Mouse (Mus musculus) retina, adult 2 months (tissue): ENCODE results near the gene Phldb3.

Experiments
- DNase-seq: peaks from one replicate; pipeline ENCODE4 v3.0.0-alpha.2; 2012; ENCODE audit warnings: low read depth, low spot score

The Phldb3 gene

GRCm38 (mm10) chr7:24610144-24610878, at the start of gene Phldb3:
Phldb3 (plus strand) TSS chr7:24610763.
- no peak for DNase-seq

- no peak for DNase-seq
These were observed 49.1 kb upstream of the Phldb3 start for GRCm38 (mm10) chr7:24561450-24561849.

- no peak for DNase-seq
These were observed 47.2 kb upstream of the Phldb3 start for GRCm38 (mm10) chr7:24563191-24563836.

GRCm38 (mm10) chr7:24563837-24564206, 46.7 kb upstream of the Phldb3 start:
- DNase-seq = no peak

- DNase-seq = no peak
These were observed 45.8 kb upstream of the Phldb3 start for GRCm38 (mm10) chr7:24564607-24565265.

GRCm38 (mm10) chr7:24565627-24566026, 44.9 kb upstream of the Phldb3 start:
- no peak for DNase-seq

GRCm38 (mm10) chr7:24566206-24566605, 44.4 kb upstream of the Phldb3 start:
- DNase-seq = no peak

GRCm38 (mm10) chr7:24568512-24568911, 42.1 kb upstream of the Phldb3 start:
- no peak for DNase-seq

- no peak for DNase-seq
These were observed 39.5 kb upstream of the Phldb3 start for GRCm38 (mm10) chr7:24571071-24571470.

GRCm38 (mm10) chr7:24572455-24572854, 38.1 kb upstream of the Phldb3 start:
- no peak for DNase-seq

- no peak for DNase-seq
These were observed 36.3 kb upstream of the Phldb3 start for GRCm38 (mm10) chr7:24574224-24574796.

- no peak for DNase-seq
These were observed 32.8 kb upstream of the Phldb3 start for GRCm38 (mm10) chr7:24577811-24578210.

- DNase-seq = no peak
These were observed 25.7 kb upstream of the Phldb3 start for GRCm38 (mm10) chr7:24584876-24585275.

- DNase-seq = no peak
These were observed 24.6 kb upstream of the Phldb3 start for GRCm38 (mm10) chr7:24585995-24586394.

GRCm38 (mm10) chr7:24586828-24587227, 23.7 kb upstream of the Phldb3 start:
- DNase-seq = no peak

GRCm38 (mm10) chr7:24587330-24588105, 23.0 kb upstream of the Phldb3 start, which contains the start of the genes Ethe1 and Zfp575:
Ethe1 (plus strand) TSS chr7:24587543.
Zfp575 (minus strand) TSS chr7:24587641.
- DNase-seq = no peak

- no peak for DNase-seq
These were observed 22.2 kb upstream of the Phldb3 start for GRCm38 (mm10) chr7:24588336-24588735.

GRCm38 (mm10) chr7:24591735-24592134, 18.8 kb upstream of the Phldb3 start:
- no peak for DNase-seq

GRCm38 (mm10) chr7:24592163-24592562, 18.4 kb upstream of the Phldb3 start:
- no peak for DNase-seq

GRCm38 (mm10) chr7:24592781-24593180, 17.8 kb upstream of the Phldb3 start:
- no peak for DNase-seq

- peak; percentile 49 for DNase-seq
These were observed 16.8 kb upstream of the Phldb3 start for GRCm38 (mm10) chr7:24593621-24594308.
